Mouse (Mus musculus) intestine, postnatal 0 days (tissue): ENCODE measurements around the gene Stra8. TPM values are rescaled to one million over a fixed set of nuclear protein-coding genes. Genes with fewer than 3 reads are reported as not detected.

Source experiments
- ATAC-seq: fragments of 200-750 bp; cut with Nextera tagmentation; 2 replicates; pipeline ENCODE4 v1.8.0; 2017; ENCODE audit warnings: mild to moderate bottlenecking, moderate TSS enrichment, moderate library complexity
- H3K27ac ChIP-seq: fragments of 300-500 bp; sonication (generic); 2 replicates; pipeline ENCODE4 v1.5.1; 2014; ENCODE audit warnings: mild to moderate bottlenecking, low read depth, low read length, moderate library complexity
- H3K27me3 ChIP-seq: fragments of 300-500 bp; sonication (generic); replicated peaks from 2 replicates; pipeline ENCODE4 v1.6.1; 2014; ENCODE audit warnings: low read length, mixed read lengths; ENCODE audit not compliant: control insufficient read depth, insufficient read depth
- H3K36me3 ChIP-seq: fragments of 300-500 bp; sonication (generic); 2 replicates; pipeline ENCODE4 v1.6.1; 2014; ENCODE audit warnings: mild to moderate bottlenecking, moderate library complexity; ENCODE audit not compliant: control insufficient read depth, insufficient read depth
- H3K4me1 ChIP-seq: fragments of 300-500 bp; sonication (generic); replicated peaks from 2 replicates; pipeline ENCODE4 v1.6.1; 2014; ENCODE audit warnings: antibody characterized with exemption, low read length, mixed read lengths; ENCODE audit not compliant: control insufficient read depth, insufficient read depth
- H3K4me2 ChIP-seq: fragments of 300-500 bp; sonication (generic); replicated peaks from 2 replicates; pipeline ENCODE4 v1.6.1; 2014; ENCODE audit warnings: low read depth, mild to moderate bottlenecking, moderate library complexity
- H3K4me3 ChIP-seq: fragments of 300-500 bp; sonication (generic); 2 replicates; pipeline ENCODE4 v1.5.1; 2014; ENCODE audit warnings: low read depth, low read length
- H3K9ac ChIP-seq: fragments of 300-500 bp; sonication (generic); 2 replicates; pipeline ENCODE4 v1.6.1; 2014; ENCODE audit warnings: mild to moderate bottlenecking, low read depth, low read length
- H3K9me3 ChIP-seq: fragments of 300-500 bp; sonication (generic); 2 replicates; pipeline ENCODE4 v1.6.1; 2016; ENCODE audit warnings: mixed run types; ENCODE audit not compliant: control insufficient read depth
- CTCF ChIP-seq: sonication (generic); IDR thresholded peaks from 2 replicates; pipeline ENCODE4 v1.5.1; 2016; ENCODE audit warnings: low read depth, mild to moderate bottlenecking, control low read depth, antibody characterized with exemption, moderate library complexity
- WGBS: fragments of 180-500 bp; shearing (Covaris S2); extraction: QIAGEN DNeasy Blood & Tissue Kit; methylation state at CpG from one replicate; pipeline ENCODE4 v1.1.7; 2014; 5-methylcytosine and 5-hydroxymethylcytosine counted together
- polyA plus RNA-seq: library from polyadenylated mRNA; unstranded; fragments of >200 nt; fragmentation: Nextera tagmentation; extraction: Ambion mirVana; gene quantifications from 2 replicates; pipeline ENCODE4 v1.2.1, GENCODE M21; 2015

The Stra8 gene
- polyA plus RNA-seq, 1 experiment from 2014 or later = not detected

GRCm38 (mm10) chr6:34951956-34952667 lies 32.1 kb downstream of the Stra8 start:
- TF ChIP-seq CTCF = peak; percentile 27; the same call in 1 of the 2 replicates
- H3K27me3 ChIP-seq = no peaks in the 10 kb centered on the region
- no peak overlapping the region for H3K9ac ChIP-seq
- ATAC-seq = no peak
- H3K36me3 ChIP-seq = no peaks in the 10 kb centered on the region; the same call in 1 of the 2 replicates
- no peaks in the 10 kb centered on the region for H3K9me3 ChIP-seq
- 64% methylated on average over 7 of the region's 7 CpGs for WGBS
- H3K4me3 ChIP-seq = no peak overlapping the region
- H3K27ac ChIP-seq = no peak overlapping the region
- H3K4me2 ChIP-seq = no peak overlapping the region
- no peaks in the 10 kb centered on the region for H3K4me1 ChIP-seq

DNA sequence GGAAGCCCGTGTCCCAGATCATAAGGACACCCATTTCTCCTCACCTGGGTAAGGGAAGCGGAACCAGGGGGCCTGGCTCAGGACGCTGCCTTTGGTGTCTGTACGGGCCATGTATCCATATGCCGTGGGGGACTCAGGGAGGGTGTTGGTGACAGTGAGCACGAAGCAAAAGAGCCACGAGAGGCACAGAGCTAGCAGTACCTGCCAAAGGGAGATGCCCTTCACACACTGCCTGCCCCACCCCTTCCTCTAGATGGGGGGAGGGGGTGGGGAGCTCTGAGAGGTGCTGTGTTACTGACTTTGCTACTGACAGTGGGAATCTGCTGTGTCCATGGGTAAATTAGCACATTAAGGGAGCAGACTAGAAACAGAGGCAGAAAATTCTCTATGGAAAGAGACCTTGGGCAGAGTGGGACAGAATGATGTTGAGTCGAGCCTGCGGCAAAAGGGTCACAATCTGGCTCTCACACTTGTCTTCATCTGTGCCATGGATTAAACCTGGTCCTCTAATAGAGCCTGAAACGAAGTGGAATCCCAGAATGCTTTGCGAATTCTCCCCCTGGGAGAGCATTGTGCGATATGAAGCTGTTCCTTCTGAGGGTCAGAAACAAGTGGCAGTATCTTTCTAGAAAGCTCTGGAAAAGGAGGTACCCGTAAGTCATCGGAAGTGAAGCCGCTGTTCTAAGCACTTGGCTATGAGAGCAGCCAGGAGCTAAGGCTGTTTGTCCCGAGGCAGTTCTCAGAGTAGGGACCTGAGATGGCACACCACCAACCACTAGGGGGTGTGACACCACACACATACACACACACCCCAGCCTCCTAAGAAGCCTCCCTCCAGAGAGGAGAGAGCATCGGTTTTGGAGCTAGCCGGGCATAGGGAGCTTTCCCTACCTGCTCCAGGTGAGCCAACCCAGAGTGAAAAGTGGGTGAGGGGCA lies 35.2 kb downstream of the Stra8 start:
- TF ChIP-seq CTCF = peak; percentile 78
- H3K4me3 ChIP-seq = no peak overlapping the region
- WGBS = 56% methylated on average over 18 of the region's 18 CpGs

GRCm38 (mm10) chr6:34955862-34956241 lies 35.9 kb downstream of the Stra8 start:
- Histone ChIP-seq H3K27ac (no peak overlapping the region), H3K27me3 (no peaks in the 10 kb centered on the region), H3K9ac (no peak overlapping the region), H3K4me2 (no peak overlapping the region), H3K4me1 (no peaks in the 10 kb centered on the region), H3K36me3 (no peaks in the 10 kb centered on the region), H3K4me3 (no peak overlapping the region), H3K9me3 (no peaks in the 10 kb centered on the region)
- no peak for TF ChIP-seq CTCF
- WGBS = 44% methylated on average over 8 of the region's 8 CpGs
- ATAC-seq = no peak

More for the DNA sequence above, 35.2 kb downstream of the Stra8 start:
- Histone ChIP-seq H3K4me2 (peak overlapping the region; percentile 35), H3K27ac (no peak overlapping the region), H3K9me3 (no peaks in the 10 kb centered on the region), H3K4me1 (no peaks in the 10 kb centered on the region), H3K27me3 (no peaks in the 10 kb centered on the region), H3K9ac (no peak overlapping the region), H3K36me3 (no peaks in the 10 kb centered on the region)
- peak; percentile 62 for ATAC-seq

GRCm38 (mm10) chr6:34959131-34959530 lies 39.2 kb downstream of the Stra8 start:
- no peak overlapping the region for H3K4me3 ChIP-seq
- no peak for TF ChIP-seq CTCF
- no peak for ATAC-seq
- no peaks in the 10 kb centered on the region for H3K27me3 ChIP-seq
- H3K9ac ChIP-seq = no peak overlapping the region
- H3K4me1 ChIP-seq = no peaks in the 10 kb centered on the region
- 88% methylated on average over 7 of the region's 7 CpGs for WGBS
- no peak overlapping the region for H3K4me2 ChIP-seq
- H3K36me3 ChIP-seq = no peaks in the 10 kb centered on the region
- H3K9me3 ChIP-seq = no peaks in the 10 kb centered on the region
- H3K27ac ChIP-seq = no peak overlapping the region

DNA sequence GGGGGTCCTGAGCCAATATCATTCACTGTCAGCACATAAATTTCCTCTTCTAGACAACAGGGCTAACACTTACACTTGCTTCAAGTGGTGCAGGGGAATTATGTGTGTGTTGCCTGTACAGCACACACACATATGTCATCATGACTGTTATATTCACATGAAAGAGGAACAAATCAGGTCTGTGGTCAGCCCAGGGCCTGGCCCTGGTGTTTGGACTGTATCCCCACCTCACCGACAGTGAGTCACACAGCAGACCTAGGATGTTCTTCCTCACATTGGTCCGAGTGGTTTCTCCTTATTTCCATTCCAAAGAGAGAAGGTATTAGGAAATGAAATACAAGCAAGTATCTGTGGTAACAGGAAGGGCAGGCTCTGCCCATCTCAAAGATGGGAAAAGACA lies 44.6 kb downstream of the Stra8 start:
- no peaks in the 10 kb centered on the region for H3K27me3 ChIP-seq
- no peak overlapping the region for H3K4me3 ChIP-seq
- no peak overlapping the region for H3K27ac ChIP-seq
- TF ChIP-seq CTCF = no peak
- WGBS = 88% methylated on average over 2 of the region's 2 CpGs
- no peak for ATAC-seq
- H3K4me2 ChIP-seq = no peak overlapping the region
- H3K4me1 ChIP-seq = no peaks in the 10 kb centered on the region
- H3K9me3 ChIP-seq = no peaks in the 10 kb centered on the region
- no peak overlapping the region for H3K9ac ChIP-seq
- no peaks in the 10 kb centered on the region for H3K36me3 ChIP-seq

DNA sequence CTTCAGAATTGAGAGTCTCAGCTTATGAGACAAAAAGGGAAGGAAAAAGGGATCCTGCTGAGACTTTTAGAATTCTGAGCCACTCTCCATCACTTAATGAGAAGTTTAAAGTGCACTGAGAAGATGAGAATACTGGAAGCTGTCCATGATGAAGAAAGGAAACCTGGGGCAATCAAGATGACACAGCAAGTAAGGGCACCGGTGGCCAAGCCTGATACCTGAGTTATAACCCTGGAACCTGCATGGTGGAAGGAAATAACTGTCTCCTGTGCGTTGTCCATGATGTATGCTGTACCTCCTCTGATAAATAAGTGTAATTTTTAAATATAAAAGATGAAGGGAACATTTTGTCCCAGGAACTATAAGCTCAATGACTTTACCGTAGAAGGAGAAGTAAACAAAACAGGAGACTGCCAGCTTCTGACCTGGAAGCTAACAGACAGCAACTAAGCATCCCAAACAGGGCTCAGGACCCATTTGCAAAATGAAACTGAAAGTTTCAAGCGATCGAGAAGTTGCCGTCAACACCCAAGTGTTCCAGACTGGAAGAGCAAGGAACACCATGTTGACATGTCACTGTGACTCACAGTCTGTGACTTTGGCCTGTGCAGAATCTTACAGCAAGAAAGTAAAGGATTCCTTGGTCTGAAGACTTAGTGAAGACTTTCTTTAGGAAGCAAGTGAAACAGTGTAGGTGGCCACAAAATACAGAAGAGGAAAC lies 46.0 kb downstream of the Stra8 start:
- Histone ChIP-seq H3K9me3 (no peaks in the 10 kb centered on the region), H3K27ac (no peak overlapping the region)
- WGBS = 72% methylated on average over 6 of the region's 6 CpGs

More for the DNA sequence above, 46.0 kb downstream of the Stra8 start:
- Histone ChIP-seq H3K4me2 (no peak overlapping the region), H3K9ac (no peak overlapping the region), H3K36me3 (no peaks in the 10 kb centered on the region), H3K4me1 (no peaks in the 10 kb centered on the region), H3K4me3 (no peak overlapping the region), H3K27me3 (no peaks in the 10 kb centered on the region)
- TF ChIP-seq CTCF = no peak
- no peak for ATAC-seq
